Mouse (Mus musculus) fat pad, adult 2 months (tissue): ENCODE results near the gene Optc.

Experiments
- DNase-seq: peaks from one replicate; pipeline ENCODE4 v3.0.0-alpha.2; 2011; ENCODE audit warnings: low read depth, low spot score; ENCODE audit errors: extremely low read depth

The Optc gene

GRCm38 (mm10) chr1:133920401-133920800 lies 12.6 kb upstream of the Optc start:
- DNase-seq = no peak

- no peak for DNase-seq
Observed at GRCm38 (mm10) chr1:133918088-133918470, 10.3 kb upstream of the Optc start.

- no peak for DNase-seq
Observed at GRCm38 (mm10) chr1:133917456-133918087, 9.8 kb upstream of the Optc start.

- DNase-seq = peak; percentile 66
Observed at GRCm38 (mm10) chr1:133915723-133916355, 8.0 kb upstream of the Optc start.

GRCm38 (mm10) chr1:133915115-133915514 lies 7.3 kb upstream of the Optc start:
- DNase-seq = no peak

GRCm38 (mm10) chr1:133913018-133913417 lies 5.2 kb upstream of the Optc start:
- no peak for DNase-seq

- no peak for DNase-seq
Observed at GRCm38 (mm10) chr1:133911456-133911855, 3.7 kb upstream of the Optc start.

- no peak for DNase-seq
Observed at GRCm38 (mm10) chr1:133911008-133911407, 3.2 kb upstream of the Optc start.

GRCm38 (mm10) chr1:133910108-133910507 lies 2.3 kb upstream of the Optc start:
- no peak for DNase-seq

- no peak for DNase-seq
Observed at GRCm38 (mm10) chr1:133908659-133909575, 1.1 kb upstream of the Optc start.

GRCm38 (mm10) chr1:133906420-133906819 lies 1.4 kb downstream of the Optc start:
- no peak for DNase-seq

- no peak for DNase-seq
Observed at GRCm38 (mm10) chr1:133900825-133901224, 7.0 kb downstream of the Optc start.

GRCm38 (mm10) chr1:133899043-133899542 lies 8.7 kb downstream of the Optc start:
- no peak for DNase-seq

- no peak for DNase-seq
Observed at GRCm38 (mm10) chr1:133897293-133897692, 10.5 kb downstream of the Optc start.

GRCm38 (mm10) chr1:133891489-133891888 lies 16.3 kb downstream of the Optc start:
- DNase-seq = no peak

GRCm38 (mm10) chr1:133889949-133890598 lies 17.7 kb downstream of the Optc start:
- DNase-seq = no peak

- DNase-seq = no peak
Observed at GRCm38 (mm10) chr1:133887538-133888250, 20.1 kb downstream of the Optc start.

- no peak for DNase-seq
Observed at GRCm38 (mm10) chr1:133887044-133887443, 20.8 kb downstream of the Optc start.

- peak; percentile 79 for DNase-seq
Observed at GRCm38 (mm10) chr1:133886431-133886830, 21.4 kb downstream of the Optc start.

GRCm38 (mm10) chr1:133885811-133886210 lies 22.0 kb downstream of the Optc start:
- no peak for DNase-seq
